26 mouse cellular contexts compared by ENCODE assay signal in the genomic region with DNA sequence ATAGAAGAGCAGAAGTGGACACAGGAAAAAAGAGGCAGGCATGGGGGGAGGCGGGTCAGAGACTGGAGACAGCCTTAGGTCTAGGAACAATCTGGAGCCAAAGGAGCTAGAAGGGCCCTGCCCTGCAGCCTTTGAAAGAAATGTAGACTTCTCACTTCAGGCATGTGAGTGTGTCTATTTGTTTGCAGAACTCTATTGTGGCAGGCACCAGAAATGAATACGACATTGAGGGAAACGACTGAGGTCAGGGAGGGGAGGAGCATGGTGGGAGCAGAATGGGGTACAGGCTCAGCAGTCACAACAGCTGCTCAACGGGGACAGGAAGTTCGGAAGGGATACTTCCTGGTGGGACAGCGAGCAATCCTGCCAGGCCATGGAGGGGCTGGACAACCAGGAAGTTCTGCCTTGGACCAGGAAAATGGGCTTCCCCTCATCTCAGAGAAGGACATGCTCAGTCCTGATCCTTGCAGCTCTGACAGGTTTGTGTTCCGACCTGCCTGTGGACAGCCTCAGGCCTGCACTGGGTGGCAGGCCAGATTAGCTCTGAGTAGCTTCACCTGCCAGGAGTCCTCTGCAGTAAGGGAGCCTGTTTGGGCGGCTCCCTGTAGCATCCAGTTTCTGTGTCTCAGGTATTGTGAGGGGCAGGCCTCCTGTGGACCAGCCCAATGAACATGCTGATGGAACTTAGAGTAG. TPM values are rescaled to one million over a fixed set of nuclear protein-coding genes. Genes with fewer than 3 reads are reported as not detected.
DNase-seq lines count a peak whose midpoint lies in the region; ATAC-seq lines count a peak whose summit lies in the region.
"Had no signal": no experiment of that assay in that cellular context is flagged by ENCODE, and none has a peak within 500 bp of the region (broad histone marks: within the 10 kb centered on the region; RNA-seq: fewer than 3 reads in every experiment).

No protein-coding gene starts in this region.

- peak; percentile 63; the same call in 1 of the 2 replicates for ATAC-seq in embryonic facial prominence, embryonic 15.5 days (ENCODE audit: insufficient number of reproducible peaks, low FRiP score, low TSS enrichment, low read depth)
- peak; percentile 57; the same call in 1 of the 2 replicates for ATAC-seq in stomach, embryonic 16.5 days (ENCODE audit: insufficient read depth, low FRiP score)
- ATAC-seq: forebrain, embryonic 16.5 days; intestine, postnatal 0 days; liver, postnatal 0 days; midbrain, embryonic 15.5 days had no signal

- 0 out of 2 replicates have a peak, but pooled peaks cover 4% of the 10 kb centered on the region for H3K4me1 ChIP-seq in embryonic facial prominence, embryonic 15.5 days
- H3K4me1 ChIP-seq in stomach, embryonic 16.5 days (ENCODE audit: control insufficient read depth, insufficient read depth, low read length): no peaks in the 10 kb centered on the region; the same call in 1 of the 2 replicates
- H3K4me1 ChIP-seq: hindbrain, embryonic 12.5 days; midbrain, embryonic 15.5 days; neural tube, embryonic 12.5 days had no signal

- no peak overlapping the region for H3K4me2 ChIP-seq in embryonic facial prominence, embryonic 15.5 days (replicated peaks)
- no peak overlapping the region for H3K4me2 ChIP-seq in stomach, embryonic 16.5 days (ENCODE audit: low read depth, low read length)
- H3K4me2 ChIP-seq: hindbrain, embryonic 12.5 days; liver, embryonic 11.5 days; midbrain, embryonic 15.5 days; neural tube, embryonic 12.5 days had no signal

- 44% methylated on average over 8 of the region's 8 CpGs for WGBS in embryonic facial prominence, embryonic 15.5 days
- WGBS in stomach, embryonic 16.5 days: 44% methylated on average over 8 of the region's 8 CpGs

- no peak overlapping the region for H3K9ac ChIP-seq in embryonic facial prominence, embryonic 15.5 days
- no peak overlapping the region for H3K9ac ChIP-seq in stomach, embryonic 16.5 days (ENCODE audit: low read length)
- H3K9ac ChIP-seq: hindbrain, embryonic 12.5 days; liver, postnatal 0 days; midbrain, embryonic 15.5 days; neural tube, embryonic 12.5 days had no signal

- no peaks in the 10 kb centered on the region for H3K27me3 ChIP-seq in embryonic facial prominence, embryonic 15.5 days
- H3K27me3 ChIP-seq in stomach, embryonic 16.5 days (ENCODE audit: control insufficient read depth, insufficient read depth, low read length): no peaks in the 10 kb centered on the region
- H3K27me3 ChIP-seq: midbrain, embryonic 15.5 days; neural tube, embryonic 12.5 days had no signal

- H3K27ac ChIP-seq in embryonic facial prominence, embryonic 15.5 days (replicated peaks): peak overlapping the region; percentile 58
- peak overlapping the region; percentile 86 for H3K27ac ChIP-seq in stomach, embryonic 16.5 days (ENCODE audit: low read length)
- H3K27ac ChIP-seq: forebrain, embryonic 10.5 days; hindbrain, embryonic 12.5 days; kidney, postnatal 0 days; midbrain, embryonic 15.5 days; neural tube, embryonic 12.5 days had no signal

- no peaks in the 10 kb centered on the region for H3K36me3 ChIP-seq in embryonic facial prominence, embryonic 15.5 days
- no peaks in the 10 kb centered on the region for H3K36me3 ChIP-seq in stomach, embryonic 16.5 days (ENCODE audit: control insufficient read depth, insufficient read depth, low read length)
- H3K36me3 ChIP-seq: forebrain, embryonic 10.5 days; hindbrain, embryonic 12.5 days; midbrain, embryonic 15.5 days; neural tube, embryonic 12.5 days had no signal

- no peaks in the 10 kb centered on the region for H3K9me3 ChIP-seq in embryonic facial prominence, embryonic 15.5 days (replicated peaks)
- no peaks in the 10 kb centered on the region for H3K9me3 ChIP-seq in stomach, embryonic 16.5 days (replicated peaks; ENCODE audit: control insufficient read depth, low read length)
- H3K9me3 ChIP-seq: forebrain, embryonic 10.5 days; hindbrain, embryonic 12.5 days; megakaryocyte, embryonic 14.5 days; midbrain, embryonic 15.5 days; neural tube, embryonic 12.5 days had no signal

- no peak overlapping the region for H3K4me3 ChIP-seq in embryonic facial prominence, embryonic 15.5 days (replicated peaks)
- no peak overlapping the region for H3K4me3 ChIP-seq in stomach, embryonic 16.5 days (replicated peaks; ENCODE audit: low read length)
- H3K4me3 ChIP-seq: forebrain, embryonic 10.5 days; hindbrain, embryonic 12.5 days; megakaryocyte, embryonic 14.5 days; midbrain, embryonic 15.5 days; neural tube, embryonic 12.5 days had no signal

- peak; percentile 47 to 58 for DNase-seq in urinary bladder, adult 18-20 months (ENCODE audit: low spot score in 2 of 2)
- DNase-seq in urinary bladder, postnatal 4 days (ENCODE audit: low spot score in 2 of 2): no peak
- DNase-seq in R1 (ENCODE audit: low read depth, low spot score): peak; percentile 59
- no peak for DNase-seq in embryo, embryonic 10.5 days (ENCODE audit: low spot score)
- no peak for DNase-seq in right cerebral cortex, adult 18-20 months
- DNase-seq: cerebellum, adult 11 months; cerebellum, adult 9-11 months; gastrocnemius, postnatal 14 days; liver, postnatal 0 days; retina, postnatal 1 day; thymus, adult 2 months had no signal

RNA-seq across cellular contexts. Expression of a gene that starts 15.3 kb away (rescaled TPM):
- 21.7 and 22.1 TPM in 2 replicates for polyA plus RNA-seq in embryonic facial prominence, embryonic 15.5 days (2015; fragmentation: Nextera tagmentation; extraction: Ambion mirVana)
- 23.2 and 24.1 TPM in 2 replicates for polyA plus RNA-seq in stomach, embryonic 16.5 days (2015; fragmentation: Nextera tagmentation; extraction: Ambion mirVana)

RNA-seq across cellular contexts. Expression of a gene that starts 41.7 kb away (rescaled TPM):
- polyA plus RNA-seq in embryonic facial prominence, embryonic 15.5 days (2015; fragmentation: Nextera tagmentation; extraction: Ambion mirVana): 0.70 and 1.1 TPM in 2 replicates
- polyA plus RNA-seq in stomach, embryonic 16.5 days (2015; fragmentation: Nextera tagmentation; extraction: Ambion mirVana): 0.58 and 0.82 TPM in 2 replicates
- polyA plus RNA-seq: kidney, postnatal 0 days; limb, embryonic 11.5 days; liver, embryonic 11.5 days; liver, postnatal 0 days; spleen, adult 2 months had no signal

RNA-seq across cellular contexts. Expression of a gene that starts 44.6 kb away (rescaled TPM):
- 1.3 and 1.8 TPM in 2 replicates for polyA plus RNA-seq in embryonic facial prominence, embryonic 15.5 days (2015; fragmentation: Nextera tagmentation; extraction: Ambion mirVana)
- not detected in 2 replicates for polyA plus RNA-seq in stomach, embryonic 16.5 days (2015; fragmentation: Nextera tagmentation; extraction: Ambion mirVana)
- polyA plus RNA-seq: cortical plate, adult 2 months; forebrain, embryonic 16.5 days; heart, embryonic 14.5 days; kidney, postnatal 0 days; limb, embryonic 11.5 days; liver, embryonic 11.5 days; liver, postnatal 0 days; midbrain, embryonic 15.5 days; spleen, adult 2 months had no signal

Comparison
In these comparisons a context has a peak if more than half of its experiments do, and no peak if none do; other contexts are left out.
1. DNase-seq: peak in urinary bladder, adult 18-20 months (2 of 2) and R1 (single experiment); none in urinary bladder, postnatal 4 days (0 of 2), embryo, embryonic 10.5 days (single experiment) and right cerebral cortex, adult 18-20 months (single experiment).